Mouse (Mus musculus): ENCODE measurements around the gene Ttc13. TPM values are rescaled to one million over a fixed set of nuclear protein-coding genes. Genes with fewer than 3 reads are reported as not detected.

Gene Ttc13
- total RNA-seq (2021) (10 to 100 TPM; 36.4 to 43.3 TPM), polyA plus RNA-seq (2012; rRNA removed) (14.6 and 16.6 TPM in 2 replicates)
- long read RNA-seq, transcript Ttc13-203 (21 exons, 3,148 nt): major isoform, 15 of 59 reads
- long read RNA-seq, partial matches to known transcripts: 2 of 59 reads
- long read RNA-seq, other reads (novel, unspliced or antisense): 36 of 59 reads

- peak; percentile 98 for DNase-seq
Observed at GRCm38 (mm10) chr8:124721862-124722515, at the start of gene Ttc13, which contains the start of gene Arv1. Gene Ttc13, minus strand, starts transcription at chr8:124721983. Gene Arv1, plus strand, starts transcription at chr8:124722139.

- DNase-seq: no peak
Observed at GRCm38 (mm10) chr8:124763061-124763460, 41.3 kb upstream of the Ttc13 start.

GRCm38 (mm10) chr8:124758544-124758943 lies 36.8 kb upstream of the Ttc13 start:
- DNase-seq: no peak

- no peak for DNase-seq
Observed at GRCm38 (mm10) chr8:124756601-124757000, 34.8 kb upstream of the Ttc13 start.

- no peak for DNase-seq
Observed at GRCm38 (mm10) chr8:124756153-124756552, 34.4 kb upstream of the Ttc13 start.

- DNase-seq: no peak
Observed at GRCm38 (mm10) chr8:124755481-124755880, 33.7 kb upstream of the Ttc13 start.

GRCm38 (mm10) chr8:124754792-124755190 lies 33.0 kb upstream of the Ttc13 start:
- DNase-seq: no peak

GRCm38 (mm10) chr8:124754101-124754791 lies 32.5 kb upstream of the Ttc13 start:
- DNase-seq: no peak

GRCm38 (mm10) chr8:124752325-124752862 lies 30.6 kb upstream of the Ttc13 start:
- no peak for DNase-seq

- peak; percentile 77 for DNase-seq
Observed at GRCm38 (mm10) chr8:124751709-124752173, 30.0 kb upstream of the Ttc13 start, which contains the start of gene Fam89a. Gene Fam89a, minus strand, starts transcription at chr8:124751832.

- DNase-seq: no peak
Observed at GRCm38 (mm10) chr8:124751191-124751590, 29.4 kb upstream of the Ttc13 start.

GRCm38 (mm10) chr8:124746661-124747060 lies 24.9 kb upstream of the Ttc13 start:
- DNase-seq: no peak

- no peak for DNase-seq
Observed at GRCm38 (mm10) chr8:124739268-124739667, 17.5 kb upstream of the Ttc13 start.

- no peak for DNase-seq
Observed at GRCm38 (mm10) chr8:124735371-124735911, 13.7 kb upstream of the Ttc13 start.

- no peak for DNase-seq
Observed at GRCm38 (mm10) chr8:124732828-124733227, 11.0 kb upstream of the Ttc13 start.

GRCm38 (mm10) chr8:124724301-124724700 lies 2.5 kb upstream of the Ttc13 start:
- DNase-seq: no peak

- no peak for DNase-seq
Observed at GRCm38 (mm10) chr8:124720938-124721861, 583 bp downstream of the Ttc13 start.

GRCm38 (mm10) chr8:124720133-124720532 lies 1.6 kb downstream of the Ttc13 start:
- no peak for DNase-seq

GRCm38 (mm10) chr8:124715736-124716135 lies 6.0 kb downstream of the Ttc13 start:
- no peak for DNase-seq

- no peak for DNase-seq
Observed at GRCm38 (mm10) chr8:124713207-124713606, 8.6 kb downstream of the Ttc13 start.

- no peak for DNase-seq
Observed at GRCm38 (mm10) chr8:124705823-124706222, 16.0 kb downstream of the Ttc13 start.

Data from adrenal gland, adult 2 months (tissue).